Mouse (Mus musculus) MEL (cell line): ENCODE data around the gene Tuba1a. TPM values are rescaled to one million over a fixed set of nuclear protein-coding genes. Genes with fewer than 3 reads are reported as not detected.
A peak's percentile ranks its signal among the peaks of the same experiment; 100 is the strongest.

Experiments used
- DNase-seq: peaks from one replicate; pipeline ENCODE4 v3.0.0; 2011; ENCODE audit warnings: low read depth, low spot score
- H3K27ac ChIP-seq: 2 replicates; pipeline ENCODE4 v1.5.1; 2012; ENCODE audit warnings: low read depth, mild to moderate bottlenecking, control low read depth, low read length, moderate library complexity; ENCODE audit not compliant: control insufficient read depth
- H3K27me3 ChIP-seq, 2 experiments: fragments of 150-350 bp in 1 of 2; sonication (generic) in 1 of 2; 2 replicates each; pipeline ENCODE4 v1.6.1; 2012; ENCODE audit warnings: low read length in 2 of 2, mild to moderate bottlenecking in 2 of 2, improper control_type of control experiment in 1 of 2, moderate library complexity in 1 of 2; ENCODE audit not compliant: insufficient read depth in 2 of 2, control insufficient read depth in 1 of 2
- H3K36me3 ChIP-seq, 2 experiments: 2 replicates each; pipeline ENCODE4 v1.6.1; 2012 to 2014; ENCODE audit warnings: low read length in 2 of 2, improper control_type of control experiment in 1 of 2, inconsistent platforms in 1 of 2, mild to moderate bottlenecking in 1 of 2; ENCODE audit not compliant: insufficient read depth in 2 of 2, control insufficient read depth in 1 of 2
- H3K4me1 ChIP-seq, 2 experiments: fragments of 150-350 bp in 1 of 2; sonication (generic) in 1 of 2; 2 replicates each; pipeline ENCODE4 v1.6.1; 2012; ENCODE audit warnings: low read length in 2 of 2, improper control_type of control experiment in 1 of 2, mild to moderate bottlenecking in 1 of 2; ENCODE audit not compliant: insufficient read depth in 2 of 2, control insufficient read depth in 1 of 2
- H3K4me3 ChIP-seq, 2 experiments: fragments of 150-350 bp in 1 of 2; sonication (generic) in 1 of 2; 2 replicates each; pipeline ENCODE4 v1.5.1; 2012; ENCODE audit warnings: low read depth in 2 of 2, low read length in 2 of 2, mild to moderate bottlenecking in 2 of 2, moderate library complexity in 2 of 2, control low read depth in 1 of 2, improper control_type of control experiment in 1 of 2; ENCODE audit not compliant: control insufficient read depth in 1 of 2, insufficient read depth in 1 of 2
- H3K79me2 ChIP-seq: 2 replicates; pipeline ENCODE4 v1.6.1; 2012; ENCODE audit warnings: mild to moderate bottlenecking, low read length, moderate library complexity; ENCODE audit not compliant: control insufficient read depth, poor library complexity, insufficient read depth
- H3K9ac ChIP-seq: 2 replicates; pipeline ENCODE4 v1.6.1; 2012; ENCODE audit warnings: low read depth, mild to moderate bottlenecking, control low read depth, low read length, moderate library complexity; ENCODE audit not compliant: control insufficient read depth, poor library complexity, severe bottlenecking
- H3K9me3 ChIP-seq: fragments of 150-350 bp; sonication (generic); replicated peaks from 2 replicates; pipeline ENCODE4 v1.6.1; 2012; ENCODE audit warnings: mild to moderate bottlenecking, low read length, improper control_type of control experiment, moderate library complexity; ENCODE audit not compliant: insufficient read depth
- CHD2 ChIP-seq: IDR thresholded peaks from 2 replicates; pipeline ENCODE4 v1.6.1; 2011; ENCODE audit warnings: low read length, improper control_type of control experiment
- CTCF ChIP-seq, 3 experiments: IDR thresholded peaks in 2 of 3; conservative IDR thresholded peaks in 1 of 3; 2 replicates each; pipeline ENCODE4 v1.5.1; 2011 to 2012; ENCODE audit warnings: low read length in 3 of 3, low read depth in 2 of 3, mild to moderate bottlenecking in 2 of 3, improper control_type of control experiment in 1 of 3, inconsistent platforms in 1 of 3, mixed read lengths in 1 of 3, moderate library complexity in 1 of 3; ENCODE audit not compliant: control insufficient read depth in 1 of 3, insufficient read depth in 1 of 3, poor library complexity in 1 of 3, severe bottlenecking in 1 of 3
- ELF1 ChIP-seq: IDR thresholded peaks from 2 replicates; pipeline ENCODE4 v1.6.1; 2014; ENCODE audit warnings: low read depth, mild to moderate bottlenecking, inconsistent platforms, low read length, improper control_type of control experiment, moderate library complexity
- EP300 ChIP-seq, 2 experiments: IDR thresholded peaks; 2 replicates each; pipeline ENCODE4 v1.6.1; 2011; ENCODE audit warnings: improper control_type of control experiment in 2 of 2, low read length in 2 of 2, low read depth in 1 of 2, mild to moderate bottlenecking in 1 of 2
- ETS1 ChIP-seq: IDR thresholded peaks from 2 replicates; pipeline ENCODE4 v1.6.1; 2012; ENCODE audit warnings: low read depth, mild to moderate bottlenecking, inconsistent platforms, low read length, improper control_type of control experiment, moderate library complexity
- GABPA ChIP-seq: IDR thresholded peaks from 2 replicates; pipeline ENCODE4 v1.6.1; 2012; ENCODE audit warnings: low read depth, mild to moderate bottlenecking, inconsistent platforms, low read length, improper control_type of control experiment, moderate library complexity
- GATA1 ChIP-seq: IDR thresholded peaks from 2 replicates; pipeline ENCODE4 v1.6.1; 2011; ENCODE audit warnings: low read depth, low read length, improper control_type of control experiment
- HCFC1 ChIP-seq: IDR thresholded peaks from 2 replicates; pipeline ENCODE4 v1.6.1; 2012; ENCODE audit warnings: low read depth, mild to moderate bottlenecking, inconsistent platforms, low read length, improper control_type of control experiment, moderate library complexity
- JUND ChIP-seq: IDR thresholded peaks from 2 replicates; pipeline ENCODE4 v1.6.1; 2011; ENCODE audit warnings: low read depth, mild to moderate bottlenecking, improper control_type of control experiment, low read length
- MAX ChIP-seq: IDR thresholded peaks from 2 replicates; pipeline ENCODE4 v1.6.1; 2011; ENCODE audit warnings: low read length, improper control_type of control experiment
- MXI1 ChIP-seq: IDR thresholded peaks from 2 replicates; pipeline ENCODE4 v1.6.1; 2011; ENCODE audit warnings: mild to moderate bottlenecking, low read depth, low read length, improper control_type of control experiment
- POLR2A ChIP-seq, 2 experiments: IDR thresholded peaks; 2 replicates each; pipeline ENCODE4 v1.6.1; 2011 to 2012; ENCODE audit warnings: low read length in 2 of 2, mild to moderate bottlenecking in 2 of 2, control low read depth in 1 of 2, improper control_type of control experiment in 1 of 2, low read depth in 1 of 2, moderate library complexity in 1 of 2; ENCODE audit not compliant: control insufficient read depth in 1 of 2, insufficient read depth in 1 of 2, poor library complexity in 1 of 2
- POLR2AphosphoS5 ChIP-seq: IDR thresholded peaks from 2 replicates; pipeline ENCODE4 v1.6.1; 2012; ENCODE audit warnings: low read depth, borderline replicate concordance, mild to moderate bottlenecking, inconsistent platforms, low read length, moderate library complexity, mixed read lengths
- RAD21 ChIP-seq: IDR thresholded peaks from 2 replicates; pipeline ENCODE4 v1.6.1; 2011; ENCODE audit warnings: mild to moderate bottlenecking, low read depth, low read length, improper control_type of control experiment
- SIN3A ChIP-seq: IDR thresholded peaks from 2 replicates; pipeline ENCODE4 v1.6.1; 2012; ENCODE audit warnings: low read length, improper control_type of control experiment, inconsistent platforms
- TCF12 ChIP-seq: IDR thresholded peaks from 2 replicates; pipeline ENCODE4 v1.6.1; 2014; ENCODE audit warnings: low read depth, mild to moderate bottlenecking, inconsistent platforms, low read length, improper control_type of control experiment, moderate library complexity
- ZMIZ1 ChIP-seq: IDR thresholded peaks from 2 replicates; pipeline ENCODE4 v1.6.1; 2012; ENCODE audit warnings: low read depth, mild to moderate bottlenecking, inconsistent platforms, low read length, improper control_type of control experiment, moderate library complexity
- polyA plus RNA-seq, 2 experiments: library from polyadenylated mRNA; stranded (reverse) in 1 of 2; unstranded in 1 of 2; fragments of >175 nt in 1 of 2; fragments of >200 nt in 1 of 2; gene quantifications; 2 replicates each; pipeline versions ENCODE4 v1.2.1 to v1.2.4; 2012; ENCODE audit warnings: low replicate concordance in 2 of 2, low read depth in 1 of 2; ENCODE audit not compliant: insufficient read length in 2 of 2, insufficient read depth in 1 of 2, missing spikeins in 1 of 2
- total RNA-seq: library from RNA; depleted of rRNA; stranded (reverse); fragments of 300-350 nt; gene quantifications from 2 replicates; pipeline ENCODE4 v1.2.3, GENCODE M21; 2012

Tuba1a gene
- total and polyA plus RNA-seq, 3 experiments, result 83.6 to 112 TPM; not detected in 1

DNA sequence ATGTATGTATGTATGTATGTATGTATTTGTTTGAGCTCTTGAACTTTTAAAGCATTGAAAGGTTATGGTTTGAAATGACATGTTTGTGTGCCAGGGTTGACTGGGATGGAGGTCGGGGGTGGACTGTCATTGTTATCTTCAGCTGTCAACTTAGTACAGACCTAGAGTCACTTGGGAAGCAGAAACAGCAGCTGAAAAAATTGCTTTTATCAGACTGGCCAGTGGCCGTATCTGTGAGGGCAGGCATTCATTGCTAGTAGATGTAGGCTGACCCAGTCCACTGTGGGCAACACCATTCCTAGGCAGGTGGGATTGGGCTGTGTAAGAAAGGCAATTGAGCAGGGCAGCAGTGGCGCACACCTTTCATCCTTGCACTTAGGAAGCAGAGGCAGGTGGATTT lies 6.0 kb upstream of the Tuba1a start:
- Histone ChIP-seq H3K79me2 (no peaks in the 10 kb centered on the region), H3K9me3 (no peaks in the 10 kb centered on the region), H3K27ac (no peak overlapping the region), H3K27me3 (peaks cover 3 to 4% of the 10 kb centered on the region in 2 experiments; a peak in 3 of 4 replicates), H3K36me3 (no peaks in the 10 kb centered on the region), H3K4me1 (peaks cover 0 to 5% of the 10 kb centered on the region in 2 experiments; a peak in 1 of 4 replicates), H3K4me3 (no peak overlapping the region), H3K9ac (no peak overlapping the region)
- no peak for DNase-seq
- TF ChIP-seq CTCF (IDR thresholded peaks at IDR 0.05 in 2 of 3, conservative IDR thresholded peaks at IDR 0.05 in 1 of 3; ENCODE audit: control insufficient read depth in 1 of 3, insufficient read depth in 1 of 3, low read depth in 2 of 3, low read length in 3 of 3, poor library complexity in 1 of 3, severe bottlenecking in 1 of 3) (no peak), MXI1 (no peak), ELF1 (no peak), GATA1 (0 out of 2 replicates have a peak, but pooled peaks have one; percentile 6), EP300 (IDR thresholded peaks at IDR 0.05; ENCODE audit: low read depth in 1 of 2, low read length in 2 of 2) (no peak), RAD21 (no peak), JUND (no peak), SIN3A (0 out of 2 replicates have a peak, but pooled peaks have one; percentile 27), ZMIZ1 (no peak), ETS1 (no peak; the same call in 1 of the 2 replicates), HCFC1 (no peak), CHD2 (no peak), TCF12 (peak; percentile 26; the same call in 1 of the 2 replicates)

DNA sequence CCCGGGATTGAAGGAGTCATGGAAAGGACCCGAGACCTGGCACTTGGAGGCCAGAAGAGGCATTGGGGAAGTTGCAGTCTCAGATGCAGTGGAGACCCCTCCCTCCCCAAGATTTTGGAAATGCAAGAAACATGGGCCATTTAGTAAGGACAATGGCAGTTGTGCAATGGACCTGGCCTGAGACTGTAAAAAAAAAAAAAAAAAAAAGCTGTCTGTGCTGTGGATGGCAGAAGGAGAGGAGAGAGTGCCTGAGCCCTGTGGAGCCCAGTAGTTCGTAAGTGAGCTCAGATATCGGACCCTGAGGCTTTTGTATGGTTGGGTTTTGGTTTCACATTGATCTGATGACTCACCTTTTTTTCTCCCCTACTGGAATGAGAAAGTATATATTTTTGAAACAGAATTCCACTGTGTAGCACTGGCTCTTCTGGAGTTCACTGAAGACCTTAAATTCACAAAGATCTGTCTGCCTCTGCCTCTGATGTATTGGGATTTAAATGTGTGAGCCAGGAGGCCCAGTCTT lies 5.5 kb upstream of the Tuba1a start:
- DNase-seq, result no peak
- TF ChIP-seq TCF12, result no peak
- Histone ChIP-seq H3K9me3 (no peaks in the 10 kb centered on the region), H3K9ac (no peak overlapping the region), H3K4me3 (no peak overlapping the region), H3K79me2 (no peaks in the 10 kb centered on the region), H3K27me3 (peaks cover 3 to 4% of the 10 kb centered on the region in 2 experiments; a peak in 3 of 4 replicates), H3K27ac (no peak overlapping the region), H3K36me3 (no peaks in the 10 kb centered on the region; a peak in 1 of 4 replicates), H3K4me1 (peaks cover 0 to 5% of the 10 kb centered on the region in 2 experiments; a peak in 1 of 4 replicates)

DNA sequence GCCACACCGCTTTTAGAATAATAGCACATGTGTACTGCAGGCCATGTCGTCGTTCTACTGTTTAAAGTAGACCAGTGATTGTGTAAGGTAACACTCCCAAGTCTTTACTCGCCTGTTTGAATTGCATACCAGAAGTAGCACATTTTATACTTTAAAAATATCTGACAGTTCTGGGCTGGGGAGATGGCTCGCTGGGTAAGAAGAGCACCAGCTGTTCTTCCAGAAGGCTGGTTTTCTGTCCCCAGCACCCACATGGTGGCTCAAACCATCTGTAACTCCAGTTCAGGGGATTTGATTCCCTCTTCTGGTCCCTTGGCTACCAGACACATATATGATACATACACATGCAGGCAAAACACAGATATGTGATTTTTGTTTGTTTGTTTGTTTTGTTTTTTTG lies 4.0 kb upstream of the Tuba1a start:
- H3K4me3 ChIP-seq, result no peak overlapping the region
- peaks cover 0 to 2% of the 10 kb centered on the region in 2 experiments; a peak in 2 of 4 replicates for H3K36me3 ChIP-seq
- TF ChIP-seq HCFC1 (no peak), ELF1 (no peak), POLR2AphosphoS5 (no peak), MAX (no peak), ZMIZ1 (no peak), SIN3A (no peak), GABPA (no peak), POLR2A (IDR thresholded peaks at IDR 0.05; ENCODE audit: control insufficient read depth in 1 of 2, insufficient read depth in 1 of 2, low read depth in 1 of 2, low read length in 2 of 2, poor library complexity in 1 of 2) (no peak)
- peaks cover 3 to 4% of the 10 kb centered on the region in 2 experiments; a peak in 3 of 4 replicates for H3K27me3 ChIP-seq
- no peaks in the 10 kb centered on the region; the same call in 1 of the 2 replicates for H3K79me2 ChIP-seq
- H3K9ac ChIP-seq, result no peak overlapping the region
- no peaks in the 10 kb centered on the region for H3K9me3 ChIP-seq
- no peak for DNase-seq
- no peak overlapping the region for H3K27ac ChIP-seq
- H3K4me1 ChIP-seq, result peaks cover under 1 to 8% of the 10 kb centered on the region in 2 experiments; a peak in 3 of 4 replicates
